Mouse (Mus musculus) liver, postnatal 0 days (tissue): ENCODE data around the gene Cmtm7. TPM values are rescaled to one million over a fixed set of nuclear protein-coding genes. Genes with fewer than 3 reads are reported as not detected.
A peak's percentile ranks its signal among the peaks of the same experiment; 100 is the strongest.

Source experiments
- ATAC-seq: fragments of 200-750 bp; cut with Nextera tagmentation; 2 replicates; pipeline ENCODE4 v1.8.0; 2017; ENCODE audit warnings: mild to moderate bottlenecking, moderate library complexity
- DNase-seq: peaks from one replicate; pipeline ENCODE4 v3.0.0-alpha.2; 2016
- H3K27ac ChIP-seq: fragments of 300-500 bp; sonication (generic); 2 replicates; pipeline ENCODE4 v1.5.1; 2014; ENCODE audit warnings: antibody characterized with exemption, moderate library complexity, mild to moderate bottlenecking, low read depth
- H3K27me3 ChIP-seq: fragments of 300-500 bp; sonication (generic); 2 replicates; pipeline ENCODE4 v1.6.1; 2014; ENCODE audit warnings: low read length, control low read depth, mixed read lengths; ENCODE audit not compliant: insufficient read depth
- H3K36me3 ChIP-seq: fragments of 300-500 bp; sonication (generic); replicated peaks from 2 replicates; pipeline ENCODE4 v1.6.1; 2014; ENCODE audit warnings: mild to moderate bottlenecking, control low read depth, low read length, moderate library complexity, mixed read lengths; ENCODE audit not compliant: insufficient read depth
- H3K4me1 ChIP-seq: fragments of 300-500 bp; sonication (generic); 2 replicates; pipeline ENCODE4 v1.6.1; 2014; ENCODE audit warnings: antibody characterized with exemption, mild to moderate bottlenecking, control low read depth; ENCODE audit not compliant: insufficient read depth
- H3K4me2 ChIP-seq: fragments of 300-500 bp; sonication (generic); 2 replicates; pipeline ENCODE4 v1.6.1; 2014; ENCODE audit warnings: low read depth, mild to moderate bottlenecking, low read length, moderate library complexity, mixed read lengths
- H3K4me3 ChIP-seq: fragments of 300-500 bp; sonication (generic); 2 replicates; pipeline ENCODE4 v1.5.1; 2014; ENCODE audit warnings: low read depth, low read length
- H3K9ac ChIP-seq: fragments of 300-500 bp; sonication (generic); replicated peaks from 2 replicates; pipeline ENCODE4 v1.6.1; 2014; ENCODE audit warnings: mild to moderate bottlenecking, moderate library complexity
- H3K9me3 ChIP-seq: fragments of 300-500 bp; sonication (generic); 2 replicates; pipeline ENCODE4 v1.6.1; 2016; ENCODE audit warnings: mild to moderate bottlenecking, control low read depth, low read length, mixed read lengths
- CTCF ChIP-seq: sonication (generic); IDR thresholded peaks from 2 replicates; pipeline ENCODE4 v1.5.1; 2016; ENCODE audit warnings: antibody characterized with exemption, low read depth
- EP300 ChIP-seq: IDR thresholded peaks from 2 replicates; pipeline ENCODE4 v1.6.1; 2016; ENCODE audit warnings: antibody characterized with exemption, low read depth, mild to moderate bottlenecking
- WGBS: fragments of 180-500 bp; shearing (Covaris S2); extraction: QIAGEN DNeasy Blood & Tissue Kit; methylation state at CpG from one replicate; pipeline ENCODE4 v1.1.7; 2014; ENCODE audit not compliant: insufficient replicate concordance; 5-methylcytosine and 5-hydroxymethylcytosine counted together
- polyA plus RNA-seq: library from polyadenylated mRNA; unstranded; fragments of >200 nt; fragmentation: Nextera tagmentation; extraction: Ambion mirVana; gene quantifications from 2 replicates; pipeline ENCODE4 v1.2.1, GENCODE M21; 2015

The Cmtm7 gene
- polyA plus RNA-seq = 57.7 and 58.2 TPM in 2 replicates

DNA sequence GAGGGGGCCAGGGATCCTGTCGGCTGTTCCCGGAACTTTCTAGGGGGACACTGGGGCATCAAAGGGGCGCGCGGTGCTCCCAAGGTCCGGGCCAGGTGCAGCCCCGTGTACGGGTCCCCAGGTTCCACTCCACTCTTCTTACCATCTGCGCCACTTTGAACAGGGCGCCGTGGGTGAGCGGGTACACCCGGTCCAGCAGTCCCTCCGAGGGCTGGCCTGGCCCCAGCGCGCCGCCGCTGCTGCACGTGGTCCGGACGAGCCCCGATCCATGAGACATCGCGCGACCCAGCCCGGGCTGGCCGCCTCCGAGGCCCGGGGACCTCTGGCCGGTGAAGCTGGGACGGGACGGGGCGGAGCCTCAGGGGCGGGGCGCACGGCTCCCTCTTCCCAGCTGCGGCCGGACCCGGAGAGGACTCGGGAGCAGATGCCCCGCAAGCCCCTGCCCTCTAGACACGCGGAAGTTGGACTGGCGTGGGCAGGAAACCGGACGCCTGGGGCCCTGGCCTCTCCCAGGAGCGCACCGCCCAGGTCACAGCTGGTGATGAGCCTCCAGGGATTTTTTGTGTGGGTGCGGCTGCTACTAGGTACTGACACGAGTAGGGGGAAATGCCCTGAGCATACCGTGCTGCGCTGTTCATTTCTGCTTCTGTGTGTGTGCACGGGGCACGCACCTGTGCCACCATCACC is at the start of gene Cmtm7:
Cmtm7 (minus strand) TSS at position 331 of the 687 bp plus-strand sequence.
- WGBS = under 1% methylated on average over 50 of the region's 54 CpGs
- no peaks in the 10 kb centered on the region for H3K36me3 ChIP-seq
- TF ChIP-seq EP300 = no peak
- no peak for TF ChIP-seq CTCF
- DNase-seq (peak; percentile 84), ATAC-seq (peak; percentile 83)
- H3K4me2 ChIP-seq = peak within 1 kb of the TSS; percentile 86
- peak within 1 kb of the TSS; percentile 93 for H3K27ac ChIP-seq
- peak within 1 kb of the TSS; percentile 65 for H3K4me3 ChIP-seq
- no peaks in the 10 kb centered on the region for H3K9me3 ChIP-seq
- no peaks in the 10 kb centered on the region for H3K27me3 ChIP-seq
- peaks cover 24% of the 10 kb centered on the region for H3K4me1 ChIP-seq
- peak within 1 kb of the TSS; percentile 81 for H3K9ac ChIP-seq

DNA sequence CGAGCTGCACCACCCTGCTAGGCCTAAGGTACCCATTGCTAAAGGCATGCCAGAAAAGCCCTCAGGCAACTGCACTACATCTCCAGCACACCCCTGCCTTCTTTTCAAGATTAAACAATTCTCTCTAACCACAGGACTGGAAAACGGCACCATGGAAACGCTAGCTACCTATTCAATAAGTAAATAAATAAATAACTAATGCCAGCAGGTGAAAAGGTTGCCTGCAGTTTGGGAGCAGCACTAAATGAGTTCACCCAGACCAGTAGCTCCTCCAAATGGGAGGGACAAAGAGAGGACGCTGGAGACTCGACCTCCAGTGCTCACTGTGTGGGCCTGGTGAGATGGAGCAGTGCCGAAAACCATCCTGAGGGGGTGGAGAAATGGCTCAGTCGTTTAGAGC is 48.7 kb upstream of the Cmtm7 start:
- Histone ChIP-seq H3K27me3 (no peaks in the 10 kb centered on the region), H3K27ac (peak overlapping the region; percentile 90), H3K4me3 (no peak overlapping the region), H3K4me1 (peaks cover 31% of the 10 kb centered on the region), H3K9me3 (no peaks in the 10 kb centered on the region), H3K36me3 (no peaks in the 10 kb centered on the region), H3K4me2 (no peak overlapping the region), H3K9ac (no peak overlapping the region)
- no peak for DNase-seq
- no peak for ATAC-seq
- WGBS = 44% methylated on average over 7 of the region's 7 CpGs
- TF ChIP-seq CTCF = no peak
- no peak for TF ChIP-seq EP300

DNA sequence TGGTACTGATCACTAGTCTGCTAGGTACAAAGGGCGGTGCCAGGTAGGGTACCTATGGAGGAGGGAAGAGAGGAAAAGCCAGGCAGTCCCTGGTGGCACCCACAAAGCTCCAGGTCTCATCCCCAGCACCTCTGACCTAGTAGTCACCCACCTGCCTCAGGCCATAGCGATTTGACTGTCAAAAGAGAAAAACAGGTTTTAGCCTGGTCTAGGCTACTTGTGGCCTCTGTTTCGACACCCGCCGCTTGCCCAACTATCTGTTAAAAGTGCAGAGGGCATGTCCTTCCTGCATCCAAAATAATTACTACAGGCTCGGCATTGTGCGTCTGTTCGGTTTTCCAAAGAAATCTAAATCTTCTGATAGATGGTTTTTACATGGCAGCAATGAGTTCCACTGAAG is 48.0 kb upstream of the Cmtm7 start:
- ATAC-seq = peak; percentile 86
- Histone ChIP-seq H3K9me3 (no peaks in the 10 kb centered on the region), H3K27me3 (no peaks in the 10 kb centered on the region), H3K9ac (no peak overlapping the region), H3K27ac (peak overlapping the region; percentile 90), H3K36me3 (no peaks in the 10 kb centered on the region), H3K4me2 (no peak overlapping the region), H3K4me1 (peaks cover 31% of the 10 kb centered on the region), H3K4me3 (no peak overlapping the region)
- WGBS = 51% methylated on average over 8 of the region's 8 CpGs
- TF ChIP-seq CTCF (no peak), EP300 (peak; percentile 48; the same call in 1 of the 2 replicates)
- DNase-seq = peak; percentile 75

DNA sequence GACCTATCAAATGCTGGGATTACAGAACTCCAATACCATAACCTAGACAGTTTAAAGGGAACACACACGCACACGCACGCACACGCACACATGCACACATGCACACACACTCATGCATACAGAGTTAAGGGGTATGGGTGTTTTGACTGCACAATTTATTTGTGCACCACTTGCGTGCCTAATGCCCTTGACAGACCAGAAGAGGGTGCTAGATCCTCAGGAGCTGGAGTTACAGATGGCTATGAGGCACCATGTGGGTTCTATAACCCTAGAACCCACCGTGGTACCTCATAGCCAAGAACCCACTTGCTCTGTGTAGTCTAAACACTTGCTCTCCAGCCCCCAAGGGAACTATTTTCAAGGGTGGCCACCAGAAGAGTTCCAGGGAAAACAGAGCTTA is 46.7 kb upstream of the Cmtm7 start:
- no peak overlapping the region for H3K4me2 ChIP-seq
- no peaks in the 10 kb centered on the region for H3K27me3 ChIP-seq
- TF ChIP-seq CTCF (peak; percentile 43; the same call in 1 of the 2 replicates), EP300 (no peak)
- peaks cover 29% of the 10 kb centered on the region for H3K4me1 ChIP-seq
- no peaks in the 10 kb centered on the region for H3K36me3 ChIP-seq
- ATAC-seq = no peak
- no peak overlapping the region for H3K9ac ChIP-seq
- H3K9me3 ChIP-seq = no peaks in the 10 kb centered on the region
- DNase-seq = no peak
- H3K4me3 ChIP-seq = no peak overlapping the region
- peak overlapping the region; percentile 90 for H3K27ac ChIP-seq
- 79% methylated on average over 6 of the region's 6 CpGs for WGBS

DNA sequence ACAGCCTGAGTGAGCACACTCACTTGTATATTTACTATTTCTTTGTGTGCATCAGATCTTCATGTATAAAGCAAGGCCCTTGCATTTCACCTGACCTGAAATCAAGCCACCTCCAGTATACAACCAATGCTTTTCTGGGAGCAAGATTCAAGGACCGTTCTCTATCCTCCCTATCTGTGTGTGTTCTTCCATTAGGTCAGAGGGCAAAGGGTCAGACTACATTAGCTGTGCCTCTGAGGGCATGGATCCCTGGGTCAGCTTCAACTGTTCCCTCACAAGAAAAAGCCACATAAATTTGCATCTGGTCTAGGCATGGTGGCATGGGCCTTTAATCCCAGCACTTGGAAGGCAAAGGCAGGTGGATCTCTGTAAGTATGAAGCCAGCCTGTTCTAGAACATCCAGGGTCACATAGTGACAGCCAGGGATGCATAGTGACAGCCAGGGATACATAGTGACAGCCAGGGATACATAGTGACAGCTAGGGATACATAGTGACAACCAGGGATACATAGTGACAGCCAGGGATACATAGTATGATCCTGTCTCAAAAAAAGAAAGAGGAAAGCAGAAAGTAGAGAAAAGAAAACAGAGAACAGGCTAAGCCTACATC is 45.7 kb upstream of the Cmtm7 start:
- Histone ChIP-seq H3K9me3 (no peaks in the 10 kb centered on the region), H3K27me3 (no peaks in the 10 kb centered on the region), H3K36me3 (no peaks in the 10 kb centered on the region), H3K27ac (peak overlapping the region; percentile 49), H3K9ac (no peak overlapping the region), H3K4me2 (no peak overlapping the region), H3K4me1 (peaks cover 29% of the 10 kb centered on the region), H3K4me3 (no peak overlapping the region)
- 52% methylated on average over 1 of the region's 1 CpGs for WGBS
- peak; percentile 37 for ATAC-seq
- DNase-seq = no peak
- no peak for TF ChIP-seq CTCF
- no peak for TF ChIP-seq EP300

DNA sequence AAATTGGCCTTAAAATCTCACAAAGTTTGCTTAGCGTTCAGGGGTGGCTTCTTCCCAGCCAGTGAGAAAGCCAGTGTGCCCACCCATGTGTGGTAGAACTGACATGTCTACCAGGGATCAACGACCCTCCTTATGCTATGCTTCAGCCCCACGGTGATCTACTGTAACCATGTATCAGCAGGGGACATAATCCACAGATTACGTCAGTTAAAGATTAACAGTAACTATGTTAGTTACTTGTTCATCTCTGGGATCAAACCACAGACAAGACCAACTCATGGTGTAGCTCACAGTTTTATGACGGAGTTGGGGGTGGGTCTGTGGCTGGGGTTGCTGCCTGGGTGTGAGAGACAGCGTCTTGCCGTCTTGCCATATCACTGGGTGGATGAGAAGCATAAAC is 42.5 kb upstream of the Cmtm7 start:
- ATAC-seq = no peak
- no peak for TF ChIP-seq EP300
- TF ChIP-seq CTCF = no peak

More for the DNA sequence above, 42.5 kb upstream of the Cmtm7 start:
- Histone ChIP-seq H3K9ac (no peak overlapping the region), H3K36me3 (no peaks in the 10 kb centered on the region), H3K27me3 (no peaks in the 10 kb centered on the region), H3K9me3 (no peaks in the 10 kb centered on the region), H3K4me1 (peaks cover 19% of the 10 kb centered on the region), H3K4me3 (no peak overlapping the region), H3K27ac (0 out of 2 replicates have a peak overlapping the region, but pooled peaks have one; percentile 22), H3K4me2 (no peak overlapping the region)
- 58% methylated on average over 7 of the region's 7 CpGs for WGBS
- DNase-seq = no peak
